Mouse (Mus musculus) hindbrain, embryonic 15.5 days (tissue): Measurements from ENCODE around the gene Popdc3. TPM values are rescaled to one million over a fixed set of nuclear protein-coding genes. Genes with fewer than 3 reads are reported as not detected.

Experiments used
- ATAC-seq: fragments of 200-750 bp; cut with Nextera tagmentation; 2 replicates; pipeline ENCODE4 v1.8.0; 2017; ENCODE audit warnings: low read depth, moderate number of reproducible peaks, moderate TSS enrichment; ENCODE audit not compliant: low FRiP score
- H3K27ac ChIP-seq: fragments of 300-500 bp; sonication (generic); replicated peaks from 2 replicates; pipeline ENCODE4 v1.5.1; 2015; ENCODE audit warnings: mild to moderate bottlenecking, inconsistent platforms
- H3K27me3 ChIP-seq: fragments of 300-500 bp; sonication (generic); 2 replicates; pipeline ENCODE4 v1.6.1; 2015; ENCODE audit warnings: control low read depth, inconsistent platforms
- H3K36me3 ChIP-seq: fragments of 300-500 bp; sonication (generic); 2 replicates; pipeline ENCODE4 v1.6.1; 2015; ENCODE audit warnings: control low read depth, inconsistent platforms
- H3K4me1 ChIP-seq: fragments of 300-500 bp; sonication (generic); replicated peaks from 2 replicates; pipeline ENCODE4 v1.6.1; 2015; ENCODE audit warnings: control low read depth, inconsistent platforms
- H3K4me2 ChIP-seq: fragments of 300-500 bp; sonication (generic); 2 replicates; pipeline ENCODE4 v1.6.1; 2015; ENCODE audit warnings: moderate library complexity, mild to moderate bottlenecking, inconsistent platforms
- H3K4me3 ChIP-seq: fragments of 300-500 bp; sonication (generic); 2 replicates; pipeline ENCODE4 v1.5.1; 2015; ENCODE audit warnings: mild to moderate bottlenecking, inconsistent platforms
- H3K9ac ChIP-seq: fragments of 300-500 bp; sonication (generic); 2 replicates; pipeline ENCODE4 v1.6.1; 2015; ENCODE audit warnings: inconsistent platforms
- H3K9me3 ChIP-seq: fragments of 300-500 bp; sonication (generic); 2 replicates; pipeline ENCODE4 v1.6.1; 2016; ENCODE audit warnings: control low read depth, inconsistent platforms
- WGBS: fragments of 180-500 bp; shearing (Covaris S2); methylation state at CpG from one replicate; pipeline ENCODE4 v1.1.7; 2015; 5-methylcytosine and 5-hydroxymethylcytosine counted together
- polyA plus RNA-seq: library from polyadenylated mRNA; unstranded; fragments of >200 nt; fragmentation: Nextera tagmentation; extraction: Ambion mirVana; gene quantifications from 2 replicates; pipeline ENCODE4 v1.2.1, GENCODE M21; 2015

Popdc3 gene
- polyA plus RNA-seq, 1 experiment from 2014 or later: 2.6 TPM

GRCm38 (mm10) chr10:45366987-45367705 lies 189.2 kb downstream of the Popdc3 start:
- no peaks in the 10 kb centered on the region for H3K9me3 ChIP-seq
- peaks cover 6% of the 10 kb centered on the region; the same call in 1 of the 2 replicates for H3K4me1 ChIP-seq
- no peak overlapping the region for H3K27ac ChIP-seq
- WGBS: 79% methylated on average over 17 of the region's 17 CpGs
- H3K27me3 ChIP-seq: no peaks in the 10 kb centered on the region
- ATAC-seq: peak; percentile 24; the same call in 1 of the 2 replicates
- H3K4me3 ChIP-seq: no peak overlapping the region
- no peak overlapping the region for H3K9ac ChIP-seq
- no peak overlapping the region for H3K4me2 ChIP-seq
- no peaks in the 10 kb centered on the region for H3K36me3 ChIP-seq

Other genes starting within 250 kb of the Popdc3 start
- 25.6 and 27.2 TPM in 2 replicates for gene Prep, start 110.9 kb upstream of the Popdc3 start, polyA plus RNA-seq
- 1.9 and 2.0 TPM in 2 replicates for gene Bves, start 157.7 kb downstream of the Popdc3 start, polyA plus RNA-seq